ENCODE assay signal across 14 mouse cellular contexts in the genomic region with DNA sequence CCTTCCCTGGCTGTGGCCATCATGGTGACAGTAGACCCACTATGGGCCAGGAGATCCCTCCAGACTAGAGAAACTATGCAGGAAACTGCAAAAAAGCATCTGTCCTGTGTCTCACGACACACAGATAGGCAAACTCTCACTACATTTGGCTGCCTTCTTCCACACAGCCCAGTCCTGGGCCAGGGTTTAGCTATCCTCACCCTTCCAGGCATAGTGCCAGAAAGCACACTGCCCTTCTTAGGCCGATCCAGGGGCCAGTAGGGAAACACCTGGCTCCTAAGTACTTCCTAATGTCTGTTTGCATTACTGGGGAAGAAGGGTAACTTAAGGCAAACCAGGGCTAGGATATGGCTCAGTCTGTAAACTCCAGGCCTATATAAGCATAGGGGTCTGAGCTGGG. TPM values are rescaled to one million over a fixed set of nuclear protein-coding genes. Genes with fewer than 3 reads are reported as not detected.
DNase-seq lines count a peak whose midpoint lies in the region; ATAC-seq lines count a peak whose summit lies in the region.
"Had no signal": no experiment of that assay in that cellular context is flagged by ENCODE, and none has a peak within 500 bp of the region (broad histone marks: within the 10 kb centered on the region; RNA-seq: fewer than 3 reads in every experiment).

No protein-coding gene starts in this region.

- H3K4me3 ChIP-seq in heart, embryonic 11.5 days (ENCODE audit: low read depth, low read length): no peak overlapping the region
- H3K4me3 ChIP-seq in liver, embryonic 11.5 days (ENCODE audit: low read depth, low read length): no peak overlapping the region
- H3K4me3 ChIP-seq: left cerebral cortex, adult 2 months; midbrain, embryonic 13.5 days had no signal

- intact Hi-C loops in heart, postnatal 10 days (cut with DNase I): no loop called here

- H3K4me1 ChIP-seq in heart, embryonic 11.5 days (ENCODE audit: control insufficient read depth, insufficient read depth, low read length): peaks cover 11% of the 10 kb centered on the region
- H3K4me1 ChIP-seq in liver, embryonic 11.5 days (replicated peaks; ENCODE audit: control insufficient read depth, insufficient read depth, low read length): peaks cover 47% of the 10 kb centered on the region

- no peaks in the 10 kb centered on the region for H3K36me3 ChIP-seq in heart, embryonic 11.5 days (ENCODE audit: control insufficient read depth, insufficient read depth, low read length)
- H3K36me3 ChIP-seq in liver, embryonic 11.5 days (ENCODE audit: control insufficient read depth, insufficient read depth, low read length): no peaks in the 10 kb centered on the region
- H3K36me3 ChIP-seq: midbrain, embryonic 13.5 days had no signal

- no peak overlapping the region for H3K4me2 ChIP-seq in heart, embryonic 11.5 days
- H3K4me2 ChIP-seq in liver, embryonic 11.5 days: no peak overlapping the region
- H3K4me2 ChIP-seq: hindbrain, embryonic 14.5 days; midbrain, embryonic 13.5 days had no signal

- H3K27me3 ChIP-seq in heart, embryonic 11.5 days (ENCODE audit: control insufficient read depth, insufficient read depth, low read length): peaks cover 3% of the 10 kb centered on the region; the same call in 1 of the 2 replicates
- no peaks in the 10 kb centered on the region for H3K27me3 ChIP-seq in liver, embryonic 11.5 days (replicated peaks; ENCODE audit: control insufficient read depth, insufficient read depth, low read length)

- 48% methylated on average over 2 of the region's 2 CpGs for WGBS in heart, embryonic 11.5 days (ENCODE audit: insufficient replicate concordance)
- WGBS in liver, embryonic 11.5 days: 74% methylated on average over 2 of the region's 2 CpGs

- ATAC-seq in heart, embryonic 11.5 days (replicated peaks; ENCODE audit: insufficient number of reproducible peaks, low FRiP score, low TSS enrichment): no peak
- no peak for ATAC-seq in liver, embryonic 11.5 days (replicated peaks; ENCODE audit: low FRiP score)
- ATAC-seq: CD4-positive, CD25-positive, alpha-beta regulatory T cell, adult 4 months; midbrain, embryonic 13.5 days had no signal

- H3K9ac ChIP-seq in heart, embryonic 11.5 days (ENCODE audit: low read depth, low read length): no peak overlapping the region
- H3K9ac ChIP-seq in liver, embryonic 11.5 days (ENCODE audit: low read depth, low read length): no peak overlapping the region
- H3K9ac ChIP-seq: hindbrain, embryonic 14.5 days; midbrain, embryonic 13.5 days had no signal

- DNase-seq in heart, postnatal 10 days: peak; percentile 45 to 48
- DNase-seq in 3T3-L1 (ENCODE audit: low read depth, low spot score) (peak; percentile 44), adipocyte (ENCODE audit: low spot score) (peak; percentile 67)
- no peak for DNase-seq in liver, embryonic 11.5 days (ENCODE audit: low spot score)
- no peak for DNase-seq in c-Kit-positive CD71-positive TER-119-positive erythroid progenitor cells, embryonic 14.5 days (ENCODE audit: low spot score)
- no peak for DNase-seq in left cerebral cortex, adult 9 months (ENCODE audit: low spot score in 2 of 2)
- no peak for DNase-seq in layer of hippocampus, adult 8-10 months (ENCODE audit: low spot score in 2 of 2)
- DNase-seq: cerebellum, adult 9-11 months; gastrocnemius, postnatal 10 days had no signal

- no peak overlapping the region for H3K27ac ChIP-seq in heart, embryonic 11.5 days (ENCODE audit: low read depth, low read length)
- 0 out of 2 replicates have a peak overlapping the region, but pooled peaks have one; percentile 32 for H3K27ac ChIP-seq in liver, embryonic 11.5 days (ENCODE audit: low read depth, low read length)
- H3K27ac ChIP-seq: hindbrain, embryonic 14.5 days; left cerebral cortex, adult 2 months; midbrain, embryonic 13.5 days had no signal

- no peaks in the 10 kb centered on the region for H3K9me3 ChIP-seq in heart, embryonic 11.5 days (replicated peaks; ENCODE audit: control insufficient read depth, low read length)
- no peaks in the 10 kb centered on the region for H3K9me3 ChIP-seq in liver, embryonic 11.5 days (ENCODE audit: control insufficient read depth, low read length)
- H3K9me3 ChIP-seq: midbrain, embryonic 13.5 days had no signal

RNA-seq across cellular contexts. Expression of gene Bid, which starts 3.7 kb away (rescaled TPM):
- total RNA-seq in heart, postnatal 10 days (2021): 1 to 10 TPM; 2.4 TPM
- polyA plus RNA-seq in heart, embryonic 11.5 days (2014; fragmentation: Nextera tagmentation; extraction: Ambion mirVana): 10.2 and 12.2 TPM in 2 replicates
- 48.2 and 51.5 TPM in 2 replicates for polyA plus RNA-seq in liver, embryonic 11.5 days (2014; fragmentation: Nextera tagmentation; extraction: Ambion mirVana)
- 10 to 100 TPM; 10.9 to 16.3 (median 14.8) TPM for total RNA-seq in layer of hippocampus, adult 8-10 months (2022)

Comparison
In these comparisons a context has a peak if more than half of its experiments do, and no peak if none do; other contexts are left out.
1. DNase-seq: peak in heart, postnatal 10 days (2 of 2), 3T3-L1 (single experiment) and adipocyte (single experiment); none in liver, embryonic 11.5 days (single experiment), c-Kit-positive CD71-positive TER-119-positive erythroid progenitor cells, embryonic 14.5 days (single experiment), left cerebral cortex, adult 9 months (0 of 2) and layer of hippocampus, adult 8-10 months (0 of 2).